Mouse (Mus musculus) kidney, postnatal 4 days (tissue): ENCODE results near the gene Ccnb2.

ENCODE experiments used
- DNase-seq, 2 experiments: peaks; one replicate each; pipeline ENCODE4 v3.0.0; 2021; ENCODE audit warnings: mixed read lengths in 2 of 2

Ccnb2 gene

DNA sequence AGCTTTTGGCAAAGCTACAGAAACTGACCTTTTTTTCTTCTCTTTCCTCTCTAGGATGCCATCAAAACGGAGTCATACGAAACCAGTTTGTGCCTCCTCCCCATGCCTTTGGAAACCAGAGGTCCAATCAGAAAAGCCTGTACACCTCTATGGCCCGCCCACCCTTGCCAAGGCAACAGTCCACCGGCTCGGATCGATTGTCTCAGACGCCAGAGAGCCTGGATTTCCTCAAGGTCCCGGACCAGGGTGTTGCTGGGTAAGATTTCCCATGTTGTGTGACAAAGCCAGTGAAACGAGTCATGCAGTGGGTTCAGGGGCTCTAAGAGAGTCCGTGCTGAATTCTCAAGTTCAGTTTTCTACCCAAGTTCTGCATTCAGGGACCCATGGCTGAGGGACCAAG, 37.6 kb downstream of the Ccnb2 start:
- no peak for DNase-seq

DNA sequence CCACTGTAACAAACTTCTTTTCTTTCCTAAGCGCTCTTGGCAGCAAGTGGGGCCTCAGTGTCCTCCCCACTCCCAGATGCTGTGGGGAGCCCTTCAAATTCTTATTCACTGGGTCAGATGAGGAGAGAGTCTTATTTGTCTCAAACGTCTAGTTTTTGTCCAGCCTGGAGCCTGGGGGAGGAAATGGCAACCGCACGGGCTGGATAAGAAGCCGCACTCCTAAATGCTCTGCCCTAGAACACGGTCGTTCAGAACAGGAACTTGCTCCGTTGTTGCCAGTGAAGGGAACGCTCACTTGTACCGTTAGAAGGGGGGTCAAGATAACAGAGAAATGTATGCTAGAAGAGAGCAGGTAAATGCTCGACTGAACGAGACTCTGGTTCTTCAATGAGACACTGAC, 39.3 kb downstream of the Ccnb2 start:
- no peak for DNase-seq

GRCm38 (mm10) chr9:70379502-70380467, 41.6 kb downstream of the Ccnb2 start:
- no peak for DNase-seq

DNA sequence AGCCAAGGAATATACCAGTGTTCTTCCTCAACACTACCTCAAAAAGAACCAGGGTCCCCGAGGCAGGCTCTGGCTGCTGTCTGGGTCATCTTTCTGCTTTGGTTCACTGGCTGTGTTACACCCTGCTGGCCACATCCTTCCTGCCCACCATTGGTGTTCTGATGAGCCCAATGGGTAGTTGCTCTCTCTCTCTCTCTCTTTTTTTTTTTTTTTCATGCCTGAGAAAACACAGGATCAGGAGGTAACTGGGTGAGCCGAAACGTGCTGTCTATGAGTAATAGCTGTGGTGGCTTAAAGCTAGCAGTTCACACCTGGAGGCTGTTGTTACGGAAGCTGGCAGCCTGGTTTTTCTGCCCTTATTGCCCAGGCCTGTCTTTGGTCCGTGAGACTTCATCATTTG, 49.7 kb downstream of the Ccnb2 start:
- DNase-seq = no peak

GRCm38 (mm10) chr9:70366898-70367297, 54.4 kb downstream of the Ccnb2 start:
- no peak for DNase-seq

GRCm38 (mm10) chr9:70365915-70366314, 55.4 kb downstream of the Ccnb2 start:
- DNase-seq = no peak

GRCm38 (mm10) chr9:70364741-70365140, 56.6 kb downstream of the Ccnb2 start:
- DNase-seq = no peak

DNA sequence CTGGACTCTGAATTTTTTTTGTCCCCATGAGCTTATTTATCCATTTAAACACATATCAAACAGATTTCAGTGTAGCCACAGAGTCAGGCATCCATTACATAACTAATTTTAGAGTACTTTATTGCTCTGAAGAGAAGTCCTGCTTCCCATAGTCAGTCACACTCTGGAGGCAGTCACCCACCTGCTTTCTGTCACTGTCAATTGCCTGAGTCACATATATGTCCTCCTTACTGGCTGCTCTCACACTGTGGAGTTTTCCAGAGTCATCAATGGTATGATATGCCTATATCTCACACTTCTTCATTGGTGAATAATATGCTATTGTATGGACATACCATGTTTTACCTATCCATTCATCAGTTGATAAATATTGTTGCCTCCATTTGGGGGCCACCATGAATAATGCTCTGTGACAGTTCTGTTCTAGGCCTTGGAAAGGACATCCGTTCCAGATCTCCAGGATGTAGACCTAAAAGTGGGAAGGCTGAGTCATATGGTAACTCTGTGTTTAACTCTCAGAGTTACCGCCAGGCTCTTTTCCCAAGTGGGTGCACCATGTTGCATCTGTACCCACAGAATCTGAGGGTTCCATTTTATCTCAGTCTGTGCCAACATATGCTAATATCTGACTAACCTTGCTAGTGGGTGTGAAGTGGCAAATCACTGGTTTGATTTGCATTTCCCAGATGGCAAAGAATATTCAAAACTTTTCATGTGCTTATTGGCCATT, 61.8 kb downstream of the Ccnb2 start:
- DNase-seq = no peak
